Mouse (Mus musculus): ENCODE data around the gene Hadha.

DNA sequence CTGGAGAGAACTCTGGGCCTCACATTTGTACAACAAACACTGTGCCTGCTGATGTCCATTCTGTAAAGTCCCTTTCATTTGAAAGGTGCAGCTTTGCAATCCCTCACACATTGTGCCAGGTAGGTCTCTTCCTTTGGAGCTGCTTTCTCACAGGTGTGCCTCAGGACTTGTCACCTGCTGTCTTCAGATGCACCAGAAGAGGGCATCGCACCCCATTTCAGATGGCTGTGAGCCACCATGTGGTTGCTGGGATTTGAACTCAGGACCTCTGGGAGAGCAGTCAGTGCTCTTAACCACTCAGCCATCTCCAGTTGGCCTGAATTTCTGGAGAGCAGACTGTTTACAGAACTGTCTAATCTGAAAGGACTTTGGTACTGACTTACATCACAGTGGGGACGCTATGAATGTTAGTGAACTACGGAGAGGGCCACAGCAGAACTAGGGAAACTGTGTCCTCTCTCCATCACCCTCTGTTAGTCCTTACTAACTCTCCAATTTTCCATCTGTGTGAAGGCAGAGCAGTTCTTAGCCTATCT is 42.4 kb downstream of the Hadha start:
- TF ChIP-seq CTCF (IDR thresholded peaks at IDR 0.05; ENCODE audit: low read depth) (peak; percentile 43), EP300 (IDR thresholded peaks at IDR 0.05; ENCODE audit: low read depth) (no peak)
